Mouse (Mus musculus): ENCODE measurements around the gene Pom121.

DNA sequence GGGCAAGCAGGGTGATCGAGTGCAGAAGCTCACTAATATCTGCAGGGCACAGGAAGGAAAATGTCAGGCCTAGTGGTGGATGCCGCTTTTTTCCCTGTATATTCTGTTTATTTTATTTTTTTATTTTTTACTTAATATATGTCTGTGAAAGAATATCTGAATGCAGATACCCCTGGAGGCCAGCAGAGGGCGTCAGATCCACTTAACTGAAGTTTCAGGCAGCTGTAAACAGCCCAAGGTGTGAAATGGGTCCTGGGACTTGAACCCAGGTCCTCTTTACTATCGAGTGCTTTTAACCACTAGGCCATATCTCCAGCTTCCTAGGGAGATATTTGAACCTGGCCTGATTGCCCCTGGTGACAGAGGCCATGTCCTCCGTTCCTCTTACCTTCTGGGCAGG, 34.4 kb upstream of the Pom121 start:
- TF ChIP-seq POLR2A (IDR thresholded peaks at IDR 0.05; ENCODE audit: control insufficient read depth, extremely low read depth, insufficient read depth, low read length, poor library complexity): no peak
- TF ChIP-seq CTCF (IDR thresholded peaks at IDR 0.05; ENCODE audit: borderline replicate concordance, control insufficient read depth, extremely low read depth, insufficient read depth, low read length, poor library complexity): no peak
